Mouse (Mus musculus): ENCODE results near the gene Tspan11. TPM values are rescaled to one million over a fixed set of nuclear protein-coding genes. Genes with fewer than 3 reads are reported as not detected.

Tspan11 gene
- polyA plus RNA-seq, 1 experiment from 2014 or later = 1.8 TPM

DNA sequence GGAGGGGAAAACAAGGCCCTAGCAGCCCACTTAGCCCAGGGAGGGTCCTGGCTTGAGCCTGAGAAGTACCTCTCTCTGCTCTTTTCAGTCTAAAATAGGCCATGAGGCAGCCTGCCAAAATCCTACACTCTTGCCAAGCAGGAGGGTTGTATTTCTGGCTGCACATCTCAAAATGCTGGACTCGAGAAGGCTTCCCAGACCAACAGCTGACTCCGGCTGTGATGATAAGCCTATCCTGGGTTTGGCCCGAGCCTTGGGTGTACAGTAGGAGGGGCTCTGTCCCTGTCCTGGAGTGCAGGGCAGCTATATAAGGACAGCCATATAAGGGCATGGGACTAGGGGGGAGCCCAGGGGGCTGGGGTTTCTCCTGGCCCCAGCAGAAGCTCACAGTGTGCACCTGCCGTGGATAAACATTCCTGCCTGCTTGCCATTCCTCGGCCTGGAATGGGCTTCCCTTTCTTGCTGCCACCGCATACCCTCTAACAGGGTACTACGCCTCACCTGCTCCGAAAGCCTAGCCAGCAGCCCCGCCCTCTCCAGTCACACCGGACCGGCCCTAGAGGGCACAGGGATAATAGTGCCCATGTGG, 102.3 kb downstream of the Tspan11 start:
- no peaks in the 10 kb centered on the region for H3K36me3 ChIP-seq
- peak overlapping the region; percentile 97 for H3K27ac ChIP-seq
- H3K27me3 ChIP-seq = no peaks in the 10 kb centered on the region
- ATAC-seq (replicated peaks; ENCODE audit: insufficient number of reproducible peaks, insufficient read depth, low FRiP score, low read depth) = peak; percentile 91
- H3K4me1 ChIP-seq (replicated peaks) = peaks cover 94% of the 10 kb centered on the region
- H3K4me3 ChIP-seq = peak overlapping the region; percentile 45
- peak overlapping the region; percentile 52 for H3K9ac ChIP-seq
- no peaks in the 10 kb centered on the region for H3K9me3 ChIP-seq (replicated peaks)
- 28% methylated on average over 11 of the region's 11 CpGs for WGBS
- H3K4me2 ChIP-seq = peak overlapping the region; percentile 59

DNA sequence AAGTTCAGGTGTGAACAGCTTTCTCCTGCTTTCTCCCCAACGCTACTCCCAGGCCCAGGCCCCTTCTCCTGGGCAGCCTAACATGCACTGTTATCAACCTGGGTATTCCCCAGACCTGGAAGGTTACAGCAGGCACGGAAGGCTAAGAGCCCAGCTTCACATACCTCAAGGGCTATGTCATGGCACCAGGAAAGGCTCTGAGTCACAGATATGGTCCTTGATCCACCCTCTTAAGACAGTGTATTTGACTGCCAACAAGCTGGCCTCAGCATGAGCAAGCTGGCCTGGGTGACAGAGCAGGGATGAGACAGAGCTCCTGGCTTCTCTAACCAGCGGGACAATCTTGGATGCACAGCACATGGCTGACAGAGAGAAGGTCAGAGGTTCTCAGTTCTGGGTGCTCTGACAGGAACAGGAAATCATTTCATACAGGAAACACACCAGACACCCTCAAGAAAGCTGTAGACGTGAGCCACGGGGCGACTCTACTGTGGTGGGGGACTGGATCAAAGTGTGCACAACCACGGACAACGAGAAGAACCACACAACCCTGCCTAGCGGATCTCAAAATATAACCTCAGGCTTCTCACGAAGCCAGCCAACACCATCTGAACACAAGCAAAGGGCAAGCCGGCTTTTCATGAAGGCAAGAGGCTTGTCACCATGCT, 104.3 kb downstream of the Tspan11 start:
- H3K9ac ChIP-seq = 0 out of 2 replicates have a peak overlapping the region, but pooled peaks have one; percentile 52
- no peaks in the 10 kb centered on the region for H3K36me3 ChIP-seq
- peak overlapping the region; percentile 97 for H3K27ac ChIP-seq
- peak overlapping the region; percentile 45; the same call in 1 of the 2 replicates for H3K4me3 ChIP-seq
- 44% methylated on average over 11 of the region's 11 CpGs for WGBS
- peaks cover 83% of the 10 kb centered on the region for H3K4me1 ChIP-seq (replicated peaks)
- no peaks in the 10 kb centered on the region for H3K27me3 ChIP-seq
- H3K9me3 ChIP-seq (replicated peaks) = no peaks in the 10 kb centered on the region
- peak; percentile 51 for ATAC-seq (replicated peaks; ENCODE audit: insufficient number of reproducible peaks, insufficient read depth, low FRiP score, low read depth)
- peak overlapping the region; percentile 59 for H3K4me2 ChIP-seq

DNA sequence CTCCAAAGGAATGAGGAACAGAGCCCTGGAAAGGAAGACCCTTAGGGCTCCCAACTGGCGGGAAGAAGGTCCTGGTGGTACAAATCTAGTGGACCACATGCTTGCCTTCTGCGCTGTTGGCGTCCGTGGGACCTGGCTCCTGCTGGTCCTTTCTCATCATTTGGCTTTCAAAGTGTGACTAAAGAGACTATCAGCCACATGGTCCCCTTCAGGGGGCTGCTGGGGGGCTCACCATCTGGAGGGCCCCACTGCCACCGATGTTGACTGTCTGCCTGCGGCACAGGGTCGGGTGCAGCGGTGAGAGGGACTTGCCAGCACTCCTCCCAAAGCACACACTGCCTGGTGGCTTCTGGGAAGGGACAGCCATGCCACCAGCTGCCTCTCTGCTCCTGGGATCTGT, 105.6 kb downstream of the Tspan11 start:
- H3K4me3 ChIP-seq = no peak overlapping the region
- 0 out of 2 replicates have a peak, but pooled peaks cover 4% of the 10 kb centered on the region for H3K36me3 ChIP-seq
- H3K4me1 ChIP-seq (replicated peaks) = peaks cover 70% of the 10 kb centered on the region
- peak overlapping the region; percentile 97 for H3K27ac ChIP-seq
- no peak overlapping the region for H3K9ac ChIP-seq
- no peaks in the 10 kb centered on the region for H3K9me3 ChIP-seq (replicated peaks)
- whole genome bisulfite sequencing = 93% methylated on average over 8 of the region's 8 CpGs
- ATAC-seq (replicated peaks; ENCODE audit: insufficient number of reproducible peaks, insufficient read depth, low FRiP score, low read depth) = no peak
- no peaks in the 10 kb centered on the region for H3K27me3 ChIP-seq
- H3K4me2 ChIP-seq = no peak overlapping the region

DNA sequence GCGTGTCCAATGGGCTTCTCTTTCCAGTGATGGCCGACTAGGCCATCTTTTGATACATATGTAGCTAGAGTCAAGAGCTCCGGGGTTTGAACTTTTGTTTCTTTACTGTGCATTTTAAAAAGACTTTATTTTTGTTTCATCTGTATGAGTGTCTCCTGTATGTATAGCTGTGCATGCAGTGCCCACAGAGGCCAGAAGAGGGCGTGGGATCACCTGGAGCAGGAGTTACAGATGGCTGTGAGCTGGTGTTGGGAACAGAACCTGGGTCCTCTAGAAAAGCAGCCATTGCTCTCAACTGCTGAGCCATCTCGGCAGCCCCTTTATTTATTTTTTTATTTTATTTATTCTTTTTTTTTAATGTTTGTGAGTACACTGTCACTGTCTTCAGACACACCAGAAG, 109.5 kb downstream of the Tspan11 start:
- no peak for ATAC-seq (replicated peaks; ENCODE audit: insufficient number of reproducible peaks, insufficient read depth, low FRiP score, low read depth)
- WGBS = 86% methylated on average over 5 of the region's 5 CpGs
- Histone ChIP-seq H3K9ac (no peak overlapping the region), H3K4me2 (no peak overlapping the region), H3K9me3 (replicated peaks) (no peaks in the 10 kb centered on the region), H3K27ac (no peak overlapping the region), H3K4me1 (replicated peaks) (peaks cover 50% of the 10 kb centered on the region), H3K36me3 (0 out of 2 replicates have a peak, but pooled peaks cover 4% of the 10 kb centered on the region), H3K4me3 (no peak overlapping the region), H3K27me3 (no peaks in the 10 kb centered on the region)

DNA sequence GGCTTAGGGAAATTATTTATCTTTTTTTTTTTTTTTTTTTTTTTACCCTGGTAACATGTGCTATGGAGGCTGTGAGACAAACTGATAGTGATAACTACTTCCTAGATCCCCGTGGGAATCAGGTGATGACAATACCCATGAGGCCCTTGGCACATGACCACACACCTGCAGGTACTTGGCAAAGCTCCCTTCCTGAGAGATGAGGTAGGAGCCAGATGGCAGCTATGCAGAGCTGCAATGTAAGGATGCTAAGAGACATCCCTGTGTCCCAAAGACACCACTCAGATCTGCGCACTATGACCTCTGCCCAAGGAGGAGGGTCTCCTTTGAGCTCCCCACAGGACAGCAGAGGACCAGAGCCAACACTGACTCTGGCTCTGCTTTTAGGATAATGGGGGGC, 111.7 kb downstream of the Tspan11 start:
- H3K27me3 ChIP-seq = no peaks in the 10 kb centered on the region
- H3K4me1 ChIP-seq (replicated peaks) = peaks cover 52% of the 10 kb centered on the region
- H3K4me2 ChIP-seq = no peak overlapping the region
- no peak overlapping the region for H3K4me3 ChIP-seq
- H3K36me3 ChIP-seq = 0 out of 2 replicates have a peak, but pooled peaks cover 4% of the 10 kb centered on the region
- no peak overlapping the region for H3K9ac ChIP-seq
- no peak for ATAC-seq (replicated peaks; ENCODE audit: insufficient number of reproducible peaks, insufficient read depth, low FRiP score, low read depth)
- 67% methylated on average over 2 of the region's 2 CpGs for WGBS
- H3K9me3 ChIP-seq (replicated peaks) = no peaks in the 10 kb centered on the region
- H3K27ac ChIP-seq = no peak overlapping the region

DNA sequence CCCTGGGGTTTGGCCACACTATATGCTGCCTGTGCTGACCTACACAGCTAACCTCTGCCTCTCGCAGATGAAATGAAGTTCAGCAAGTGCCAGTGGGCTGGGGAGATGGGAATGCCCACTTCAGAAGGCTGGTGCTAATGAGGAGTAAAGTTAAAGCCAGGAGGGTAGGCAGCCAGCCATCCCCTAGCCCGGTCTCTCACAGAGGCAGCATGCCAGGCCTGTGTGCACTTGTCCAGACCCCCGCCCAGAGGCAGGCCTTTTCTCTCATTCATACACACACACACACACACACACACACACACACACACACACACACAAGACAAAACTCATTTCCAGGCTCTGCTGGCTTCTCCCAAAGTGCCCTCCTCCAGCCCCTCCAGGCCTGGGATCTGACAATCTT, 113.4 kb downstream of the Tspan11 start:
- H3K4me3 ChIP-seq = no peak overlapping the region
- no peak overlapping the region for H3K9ac ChIP-seq
- no peak overlapping the region for H3K27ac ChIP-seq
- H3K4me2 ChIP-seq = no peak overlapping the region
- 0 out of 2 replicates have a peak, but pooled peaks cover 4% of the 10 kb centered on the region for H3K36me3 ChIP-seq
- ATAC-seq (replicated peaks; ENCODE audit: insufficient number of reproducible peaks, insufficient read depth, low FRiP score, low read depth) = no peak
- H3K9me3 ChIP-seq (replicated peaks) = no peaks in the 10 kb centered on the region
- 79% methylated on average over 3 of the region's 3 CpGs for WGBS
- H3K27me3 ChIP-seq = no peaks in the 10 kb centered on the region
- peaks cover 56% of the 10 kb centered on the region for H3K4me1 ChIP-seq (replicated peaks)

DNA sequence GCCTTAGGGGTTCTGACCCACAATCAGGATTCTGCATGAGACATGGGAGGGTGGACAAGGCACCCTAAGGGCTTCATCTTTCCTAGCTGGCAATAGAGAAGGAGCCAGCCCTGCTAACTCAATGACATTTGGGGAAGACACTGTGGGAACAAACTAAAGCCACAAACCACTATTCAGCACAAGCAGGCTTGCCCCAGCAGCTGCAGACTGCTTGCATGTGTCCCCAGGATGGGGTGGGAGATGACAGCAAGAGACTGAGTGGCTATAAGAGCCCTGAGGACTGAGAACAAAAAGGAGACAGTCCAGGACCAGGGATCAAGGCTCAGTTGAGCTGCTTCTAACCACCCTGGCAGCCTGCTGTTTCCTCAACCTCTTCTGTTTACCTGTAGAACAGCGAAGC, 114.2 kb downstream of the Tspan11 start:
- 0 out of 2 replicates have a peak, but pooled peaks cover 4% of the 10 kb centered on the region for H3K36me3 ChIP-seq
- H3K4me3 ChIP-seq = no peak overlapping the region
- no peak for ATAC-seq (replicated peaks; ENCODE audit: insufficient number of reproducible peaks, insufficient read depth, low FRiP score, low read depth)
- no peak overlapping the region for H3K4me2 ChIP-seq
- no peaks in the 10 kb centered on the region for H3K27me3 ChIP-seq
- WGBS = 90% methylated on average over 1 of the region's 1 CpGs
- no peak overlapping the region; the same call in 1 of the 2 replicates for H3K27ac ChIP-seq
- no peaks in the 10 kb centered on the region for H3K9me3 ChIP-seq (replicated peaks)
- H3K9ac ChIP-seq = no peak overlapping the region
- H3K4me1 ChIP-seq (replicated peaks) = peaks cover 64% of the 10 kb centered on the region

DNA sequence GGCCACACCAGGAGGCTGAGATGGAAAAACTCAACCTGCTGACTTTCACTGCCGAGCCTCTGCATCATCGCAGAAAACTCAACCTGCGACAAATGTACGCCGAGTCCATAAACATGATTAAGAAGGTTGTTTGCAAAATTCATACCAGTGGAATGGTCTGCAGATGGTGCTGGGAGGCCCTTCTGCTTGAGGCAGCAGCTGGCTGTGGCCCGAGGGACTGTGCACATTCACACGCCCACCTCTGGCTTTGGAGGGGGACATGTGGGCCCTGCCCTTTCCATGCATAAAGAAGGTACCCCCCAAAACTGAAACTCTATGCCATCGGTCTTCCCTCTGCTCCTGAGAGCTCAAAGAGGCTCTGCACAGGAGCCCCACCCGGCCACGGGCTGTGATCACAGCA, 114.7 kb downstream of the Tspan11 start:
- no peak for ATAC-seq (replicated peaks; ENCODE audit: insufficient number of reproducible peaks, insufficient read depth, low FRiP score, low read depth)
- Histone ChIP-seq H3K4me1 (replicated peaks) (peaks cover 68% of the 10 kb centered on the region), H3K27ac (no peak overlapping the region; the same call in 1 of the 2 replicates), H3K9ac (no peak overlapping the region), H3K4me2 (no peak overlapping the region), H3K36me3 (0 out of 2 replicates have a peak, but pooled peaks cover 4% of the 10 kb centered on the region), H3K9me3 (replicated peaks) (no peaks in the 10 kb centered on the region), H3K27me3 (no peaks in the 10 kb centered on the region), H3K4me3 (no peak overlapping the region)
- WGBS = 69% methylated on average over 10 of the region's 10 CpGs

DNA sequence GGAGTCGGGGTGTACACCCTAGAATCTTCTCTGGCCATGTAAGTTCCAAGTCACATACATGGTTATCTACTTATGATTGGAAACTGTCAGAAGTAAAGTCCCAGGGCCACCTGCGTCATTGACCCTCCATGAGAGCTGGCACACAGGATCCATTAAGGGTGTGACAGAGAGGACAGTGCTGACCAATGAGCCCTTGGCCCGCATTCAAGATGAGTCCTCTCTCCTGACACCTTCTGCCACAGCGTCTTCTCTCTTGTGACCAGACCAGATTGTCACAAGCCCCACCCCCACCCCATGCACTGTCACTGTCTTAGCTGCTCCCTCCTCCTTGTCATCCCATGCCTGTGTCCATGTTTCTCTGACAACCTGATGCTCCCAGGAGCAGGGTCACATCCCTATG, 115.3 kb downstream of the Tspan11 start:
- H3K9ac ChIP-seq = no peak overlapping the region
- no peak overlapping the region for H3K4me2 ChIP-seq
- H3K9me3 ChIP-seq (replicated peaks) = no peaks in the 10 kb centered on the region
- H3K4me3 ChIP-seq = no peak overlapping the region
- H3K27ac ChIP-seq = no peak overlapping the region
- 0 out of 2 replicates have a peak, but pooled peaks cover 1% of the 10 kb centered on the region for H3K36me3 ChIP-seq
- peaks cover 74% of the 10 kb centered on the region for H3K4me1 ChIP-seq (replicated peaks)
- no peak for ATAC-seq (replicated peaks; ENCODE audit: insufficient number of reproducible peaks, insufficient read depth, low FRiP score, low read depth)
- H3K27me3 ChIP-seq = no peaks in the 10 kb centered on the region
- 77% methylated on average over 4 of the region's 4 CpGs for WGBS

DNA sequence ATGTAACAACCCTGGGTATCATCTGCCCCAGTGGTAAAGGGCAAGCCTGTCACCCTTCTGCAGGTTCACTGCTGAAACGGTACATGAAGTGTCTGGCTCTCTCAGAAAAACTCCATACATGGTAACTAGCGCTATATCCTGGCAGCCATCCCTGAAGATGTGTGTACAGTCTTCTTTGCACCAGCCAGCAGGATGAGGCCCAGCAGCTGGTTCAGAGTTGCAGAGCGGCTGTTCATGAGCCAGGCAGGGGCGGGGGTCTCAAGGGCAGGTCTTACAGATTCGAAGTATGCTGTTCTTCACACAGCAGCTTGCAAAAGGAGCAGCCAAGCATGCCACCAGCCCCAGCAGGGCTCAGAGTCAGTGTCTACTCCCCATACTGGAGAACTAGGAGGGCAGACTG, 116.2 kb downstream of the Tspan11 start:
- H3K9me3 ChIP-seq (replicated peaks) = no peaks in the 10 kb centered on the region
- H3K27me3 ChIP-seq = no peaks in the 10 kb centered on the region
- peaks cover 80% of the 10 kb centered on the region for H3K4me1 ChIP-seq (replicated peaks)
- no peak for ATAC-seq (replicated peaks; ENCODE audit: insufficient number of reproducible peaks, insufficient read depth, low FRiP score, low read depth)
- H3K4me3 ChIP-seq = no peak overlapping the region
- H3K4me2 ChIP-seq = no peak overlapping the region
- 40% methylated on average over 5 of the region's 5 CpGs for WGBS
- no peaks in the 10 kb centered on the region for H3K36me3 ChIP-seq
- H3K9ac ChIP-seq = no peak overlapping the region
- peak overlapping the region; percentile 61 for H3K27ac ChIP-seq

Measured in heart, embryonic 15.5 days (tissue).